Mouse (Mus musculus) G1E (cell line): ENCODE results near the gene Stk36. TPM values are rescaled to one million over a fixed set of nuclear protein-coding genes. Genes with fewer than 3 reads are reported as not detected.

Experiments
- ATAC-seq: 2 replicates; pipeline ENCODE4 v1.8.0; 2016; ENCODE audit warnings: mild to moderate bottlenecking; ENCODE audit not compliant: insufficient number of reproducible peaks, poor library complexity, low FRiP score, severe bottlenecking; ENCODE audit errors: extremely low read depth
- DNase-seq: peaks from one replicate; pipeline ENCODE4 v3.0.0; 2012; ENCODE audit warnings: low spot score
- H3K27me3 ChIP-seq: 2 replicates; pipeline ENCODE4 v1.6.1; 2012; ENCODE audit warnings: mild to moderate bottlenecking, low read length, inconsistent platforms; ENCODE audit not compliant: insufficient read depth
- H3K36me3 ChIP-seq: replicated peaks from 2 replicates; pipeline ENCODE3; 2012; ENCODE audit warnings: mild to moderate bottlenecking, inconsistent platforms
- H3K4me1 ChIP-seq: 2 replicates; pipeline ENCODE4 v1.6.1; 2012; ENCODE audit warnings: low read depth, low read length, inconsistent platforms, mixed read lengths; ENCODE audit not compliant: insufficient read depth
- H3K4me3 ChIP-seq: 2 replicates; pipeline ENCODE4 v1.5.1; 2012; ENCODE audit warnings: low read depth, mild to moderate bottlenecking, inconsistent platforms, low read length, moderate library complexity, mixed read lengths
- H3K9me3 ChIP-seq: replicated peaks from 2 replicates; pipeline ENCODE4 v1.6.1; 2012; ENCODE audit warnings: inconsistent platforms
- CTCF ChIP-seq: IDR thresholded peaks from 2 replicates; pipeline ENCODE4 v1.5.1; 2012; ENCODE audit warnings: low read depth, low read length, inconsistent platforms, mixed read lengths
- GATA1 ChIP-seq: IDR thresholded peaks from 2 replicates; pipeline ENCODE4 v1.6.1; 2012; ENCODE audit warnings: borderline replicate concordance, low read length, inconsistent platforms, mixed read lengths
- GATA2 ChIP-seq: IDR thresholded peaks from 2 replicates; pipeline ENCODE4 v1.6.1; 2012; ENCODE audit warnings: low read depth, low read length, inconsistent platforms, borderline replicate concordance
- POLR2AphosphoS5 ChIP-seq: IDR thresholded peaks from 2 replicates; pipeline ENCODE4 v1.6.1; 2012; ENCODE audit warnings: low read depth, low read length, inconsistent platforms; ENCODE audit not compliant: insufficient replicate concordance
- TAL1 ChIP-seq: conservative IDR thresholded peaks from 2 replicates; pipeline ENCODE4 v1.6.1; 2012; ENCODE audit warnings: low read depth, low read length, inconsistent platforms, mixed read lengths
- polyA plus RNA-seq: library from polyadenylated mRNA; stranded (reverse); fragments of >175 nt; gene quantifications from 2 replicates; pipeline ENCODE4 v1.2.3, GENCODE M21; 2012
- total RNA-seq, 2 experiments: library from RNA; stranded (forward) in 1 of 2; stranded (reverse) in 1 of 2; fragments of 200-1000 nt in 1 of 2; fragments of >200 nt in 1 of 2; fragmentation: Nextera tagmentation in 1 of 2; gene quantifications; 2 replicates each; pipeline ENCODE4 v1.2.3; 2014 to 2017

The Stk36 gene
- total and polyA plus RNA-seq, 3 experiments = 0.88 to 5.6 (median 1.6) TPM

- peaks cover 28% of the 10 kb centered on the region for H3K27me3 ChIP-seq
- DNase-seq (no peak), ATAC-seq (no peak)
- no peaks in the 10 kb centered on the region for H3K36me3 ChIP-seq
- no peak overlapping the region for H3K4me3 ChIP-seq
- TF ChIP-seq TAL1 (no peak), POLR2AphosphoS5 (no peak), CTCF (no peak), GATA2 (no peak), GATA1 (no peak)
- H3K9me3 ChIP-seq = no peaks in the 10 kb centered on the region
- H3K4me1 ChIP-seq = no peaks in the 10 kb centered on the region
These were observed 24.8 kb downstream of the Stk36 start for GRCm38 (mm10) chr1:74626076-74626475.

DNA sequence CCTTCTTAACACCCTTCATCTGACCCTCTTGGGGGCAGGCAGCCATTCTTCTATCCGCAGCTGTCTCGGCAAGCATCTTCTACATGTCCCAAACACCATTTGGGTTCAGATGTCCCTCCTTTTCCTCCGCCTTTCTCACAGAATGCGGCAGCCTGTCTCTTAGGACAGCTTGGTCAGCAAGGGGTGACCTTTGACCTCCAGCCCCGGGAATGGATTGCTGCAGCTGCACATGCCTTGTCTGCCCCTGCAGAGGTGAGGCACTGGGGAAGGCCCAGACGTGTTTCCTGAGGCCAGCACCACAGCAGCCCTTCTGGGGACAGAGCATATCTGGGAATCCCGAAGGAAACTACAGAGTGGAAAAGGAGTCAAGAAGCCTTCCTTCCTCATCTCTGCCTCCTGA lies 26.8 kb downstream of the Stk36 start:
- no peak for TF ChIP-seq POLR2AphosphoS5
- TF ChIP-seq TAL1 = no peak
- no peak for TF ChIP-seq GATA2
- TF ChIP-seq CTCF = no peak
- TF ChIP-seq GATA1 = no peak
- Histone ChIP-seq H3K36me3 (no peaks in the 10 kb centered on the region), H3K4me1 (no peaks in the 10 kb centered on the region), H3K9me3 (no peaks in the 10 kb centered on the region), H3K4me3 (no peak overlapping the region), H3K27me3 (peaks cover 34% of the 10 kb centered on the region)
- ATAC-seq = no peak
- no peak for DNase-seq

DNA sequence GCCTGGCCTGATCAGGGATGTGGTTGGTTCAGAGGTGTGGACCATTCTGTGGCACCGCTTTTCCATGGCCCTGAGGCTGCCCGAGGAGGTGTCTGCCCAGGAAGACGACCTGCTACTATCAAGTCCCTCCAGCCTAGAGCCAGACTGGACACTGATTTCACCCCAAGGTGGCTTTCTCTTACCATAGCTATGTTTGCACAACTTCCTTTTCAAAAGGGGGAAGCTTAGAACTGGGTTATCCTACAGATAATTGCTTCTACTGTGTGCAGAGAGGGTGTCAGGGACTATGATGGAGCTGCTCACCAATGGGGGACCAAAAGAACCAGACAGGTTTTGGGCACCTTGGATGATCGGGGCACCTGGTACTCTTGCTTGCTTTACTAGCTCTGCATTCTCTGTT lies 31.5 kb downstream of the Stk36 start:
- Histone ChIP-seq H3K27me3 (peaks cover 35% of the 10 kb centered on the region), H3K4me1 (no peaks in the 10 kb centered on the region), H3K9me3 (no peaks in the 10 kb centered on the region), H3K36me3 (no peaks in the 10 kb centered on the region), H3K4me3 (no peak overlapping the region)
- TF ChIP-seq CTCF (no peak), GATA2 (no peak), TAL1 (no peak), GATA1 (no peak), POLR2AphosphoS5 (no peak)
- DNase-seq = no peak
- no peak for ATAC-seq

DNA sequence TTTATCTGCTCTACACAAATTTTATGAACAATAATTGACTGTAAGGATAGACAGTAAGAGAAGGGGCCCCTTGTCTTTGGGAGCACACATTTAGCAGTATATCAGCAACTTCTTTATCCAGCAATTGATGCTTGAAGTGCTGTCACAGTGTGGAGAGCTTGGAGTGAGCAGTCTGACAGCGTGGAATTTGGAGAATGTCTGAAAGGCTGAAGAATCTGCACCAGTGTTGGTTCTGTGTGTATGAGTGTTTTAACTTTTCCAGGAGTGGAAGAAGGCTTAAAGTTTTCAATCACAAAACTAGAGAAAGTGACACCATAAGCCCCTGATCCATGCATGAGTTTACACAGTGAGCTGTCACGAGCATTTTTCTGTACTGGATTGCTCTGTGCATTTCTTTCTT lies 42.3 kb downstream of the Stk36 start:
- DNase-seq = no peak
- no peak for ATAC-seq
- Histone ChIP-seq H3K4me1 (no peaks in the 10 kb centered on the region), H3K4me3 (no peak overlapping the region), H3K27me3 (peaks cover 10% of the 10 kb centered on the region), H3K36me3 (no peaks in the 10 kb centered on the region), H3K9me3 (no peaks in the 10 kb centered on the region)
- TF ChIP-seq POLR2AphosphoS5 = no peak
- no peak for TF ChIP-seq GATA2
- no peak for TF ChIP-seq TAL1
- TF ChIP-seq GATA1 = no peak
- TF ChIP-seq CTCF = no peak

DNA sequence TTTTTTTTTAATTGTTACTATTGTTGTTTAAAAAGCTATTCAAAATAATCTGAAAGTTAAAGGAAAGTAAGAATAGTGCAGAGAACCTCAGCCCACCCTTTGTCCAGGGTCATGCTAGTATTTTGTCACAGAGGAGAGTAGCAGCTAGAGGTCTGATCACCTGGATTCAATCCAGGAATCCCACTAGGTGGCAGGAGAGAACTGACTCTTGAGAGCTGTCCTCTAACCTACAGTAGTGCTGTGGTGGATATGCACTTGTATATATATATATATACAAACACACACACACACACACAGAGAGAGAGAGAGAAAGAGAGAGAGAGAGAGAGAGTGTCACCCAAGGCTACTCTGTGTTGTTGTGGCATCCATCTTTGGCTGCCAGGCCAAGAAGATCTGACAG lies 42.7 kb downstream of the Stk36 start:
- Histone ChIP-seq H3K27me3 (peaks cover 9% of the 10 kb centered on the region), H3K9me3 (no peaks in the 10 kb centered on the region), H3K4me1 (no peaks in the 10 kb centered on the region), H3K36me3 (no peaks in the 10 kb centered on the region), H3K4me3 (no peak overlapping the region)
- ATAC-seq (no peak), DNase-seq (no peak)
- no peak for TF ChIP-seq GATA2

- peaks cover 34% of the 10 kb centered on the region for H3K4me1 ChIP-seq
These were observed 60.4 kb downstream of the Stk36 start, which contains the start of gene Ttll4 for GRCm38 (mm10) chr1:74661448-74662195. Gene Ttll4 (plus strand): TSS chr1:74661745.

More at GRCm38 (mm10) chr1:74661448-74662195, 60.4 kb downstream of the Stk36 start, which contains the start of gene Ttll4:
- ATAC-seq (peak; percentile 97), DNase-seq (peak; percentile 94)
- Histone ChIP-seq H3K9me3 (peaks cover 2% of the 10 kb centered on the region; the same call in 1 of the 2 replicates), H3K36me3 (peaks cover 21% of the 10 kb centered on the region), H3K27me3 (no peaks in the 10 kb centered on the region), H3K4me3 (peak within 1 kb of the TSS; percentile 99)
- no peak for TF ChIP-seq POLR2AphosphoS5
- no peak for TF ChIP-seq CTCF
